Mouse (Mus musculus): ENCODE results near the gene Trim30d. TPM values are rescaled to one million over a fixed set of nuclear protein-coding genes. Genes with fewer than 3 reads are reported as not detected.

Trim30d gene
- 10 to 100 TPM in 1 of 2 experiments, 1 to 10 TPM in 1; 9.8 to 10.1 TPM for total RNA-seq (2023)

DNA sequence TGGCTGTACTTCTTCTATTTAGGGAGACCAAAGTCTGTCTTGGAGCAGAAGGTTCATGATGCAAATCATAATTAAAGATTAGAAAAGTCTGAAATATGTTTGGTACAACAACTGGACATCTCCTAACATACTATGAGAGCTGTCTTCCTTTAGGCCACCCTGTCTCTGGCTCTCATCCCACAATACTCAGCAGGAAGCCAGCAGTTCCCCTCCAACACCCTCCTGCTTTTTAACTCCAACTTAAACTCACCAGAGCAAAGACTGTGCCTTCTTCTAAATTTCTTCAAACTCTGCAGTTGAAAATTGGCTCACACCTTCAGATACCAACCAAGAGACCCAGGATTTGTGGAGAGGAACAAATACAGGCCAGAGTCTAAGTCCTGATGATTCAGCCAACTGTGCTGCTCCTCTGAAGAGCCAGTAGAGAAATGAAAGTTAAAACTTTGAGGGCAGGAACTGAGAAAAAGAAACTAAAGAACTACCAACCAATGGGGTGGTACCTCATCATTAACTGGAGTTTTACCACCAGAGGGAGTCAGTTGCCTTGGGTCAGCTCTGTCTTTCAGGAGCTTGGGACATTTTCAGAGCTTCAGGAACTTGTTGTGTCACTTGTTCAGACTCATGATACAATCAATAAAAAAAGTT is at the start of gene Trim30d:
Gene Trim30d, minus strand, starts transcription at position 429 of the 645 bp plus-strand sequence.

DNA sequence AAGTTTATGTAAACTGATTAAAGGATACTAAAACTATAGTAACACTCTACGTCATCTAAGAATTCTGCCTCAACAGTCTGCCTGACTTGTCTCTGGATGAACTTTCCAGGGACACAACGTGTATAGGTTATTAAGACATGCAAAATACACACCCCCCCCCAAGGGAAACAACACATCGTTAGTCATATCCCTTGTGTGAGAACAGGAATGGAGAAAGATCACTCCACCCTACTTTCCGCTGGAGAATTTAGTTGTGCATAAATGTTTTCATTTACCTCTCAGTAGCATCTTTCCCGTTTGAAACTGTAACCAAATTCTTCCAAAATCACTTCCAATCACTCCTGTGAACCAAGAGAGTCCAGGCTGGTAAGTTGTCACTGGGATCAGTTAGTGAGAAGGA is 42.2 kb upstream of the Trim30d start, which contains the start of gene Olfr651:
Gene Olfr651, plus strand, starts transcription at position 301 of the 400 bp plus-strand sequence.

DNA sequence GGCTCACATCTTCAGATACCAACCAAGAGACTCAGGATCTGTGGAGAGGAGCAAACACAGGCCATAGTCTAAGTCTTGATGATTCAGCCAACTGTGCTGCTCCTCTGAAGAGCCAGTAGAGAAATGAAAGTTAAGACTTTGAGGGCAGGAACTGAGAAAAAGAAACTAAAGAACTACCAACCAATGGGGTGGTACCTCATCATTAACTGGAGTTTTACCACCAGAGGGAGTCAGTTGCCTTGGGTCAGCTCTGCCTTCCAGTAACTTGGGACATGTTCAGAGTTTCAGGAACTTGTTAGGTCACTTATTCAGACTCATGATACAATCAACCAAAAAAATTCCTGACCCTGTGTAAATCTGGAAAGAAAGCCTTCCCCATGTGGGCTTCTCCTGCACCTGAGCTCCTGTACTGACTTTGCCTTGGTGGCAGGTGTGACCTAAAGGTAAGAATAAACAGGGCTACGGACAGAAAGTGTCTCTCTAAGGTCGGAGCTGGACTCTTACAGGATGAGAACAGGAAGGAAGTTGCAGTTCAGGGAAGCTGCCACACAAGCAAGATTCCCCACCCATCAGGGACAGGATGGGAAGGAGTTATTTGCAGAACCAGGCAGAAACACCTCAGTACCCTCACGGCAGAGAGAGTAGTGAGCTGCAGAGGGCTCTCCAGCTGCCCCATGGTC is 42.4 kb downstream of the Trim30d start, which contains the start of gene Trim30a:
Gene Trim30a, minus strand, starts transcription at position 129 of the 680 bp plus-strand sequence.

Other genes starting within 250 kb of the Trim30d start
- gene Trim5, start 219.8 kb downstream of the Trim30d start, total RNA-seq (2023): 10 to 100 TPM; 13.1 to 13.3 TPM
- 10 to 100 TPM; 60.5 to 62.7 TPM for gene Trim12a, start 192.4 kb downstream of the Trim30d start, total RNA-seq (2023)
- gene Trim34b, start 178.4 kb downstream of the Trim30d start, total RNA-seq (2023): 1 to 10 TPM; 1.5 to 1.6 TPM
- gene Trim12c, start 154.5 kb downstream of the Trim30d start, total RNA-seq (2023): 10 to 100 TPM; 29.1 to 32.0 TPM
- 10 to 100 TPM; 55.8 to 60.5 TPM for gene Trim30b, start 138.0 kb downstream of the Trim30d start, total RNA-seq (2023)
- under 1 TPM; 0.64 to 0.73 TPM for gene Trim30c, start 107.0 kb downstream of the Trim30d start, total RNA-seq (2023)
- 10 to 100 TPM; 39.9 to 50.2 TPM for gene Trim30a, start 42.7 kb downstream of the Trim30d start, total RNA-seq (2023)
- gene Olfr651, start 42.3 kb upstream of the Trim30d start, total RNA-seq (2023): not detected
- not detected for gene Olfr652, start 53.1 kb upstream of the Trim30d start, total RNA-seq (2023)
- not detected for gene Olfr653, start 69.5 kb upstream of the Trim30d start, total RNA-seq (2023)
- not detected for gene Olfr654, start 79.2 kb upstream of the Trim30d start, total RNA-seq (2023)
- not detected for gene Olfr655, start 93.9 kb upstream of the Trim30d start, total RNA-seq (2023)
- gene Olfr656, start 106.1 kb upstream of the Trim30d start, total RNA-seq (2023): under 1 TPM in 1 of 2 experiments, not detected in 1; 0.09 TPM
- not detected for gene Olfr657, start 116.9 kb upstream of the Trim30d start, total RNA-seq (2023)
- not detected for gene Olfr658, start 139.5 kb upstream of the Trim30d start, total RNA-seq (2023)
- gene Olfr659, start 158.9 kb upstream of the Trim30d start, total RNA-seq (2023): not detected
- gene Olfr661, start 178.7 kb upstream of the Trim30d start, total RNA-seq (2023): not detected